Mouse (Mus musculus) midbrain, postnatal 0 days (tissue): ENCODE results near the gene Gm6525. TPM values are rescaled to one million over a fixed set of nuclear protein-coding genes. Genes with fewer than 3 reads are reported as not detected.

ENCODE experiments used
- ATAC-seq: fragments of 200-750 bp; cut with Nextera tagmentation; 2 replicates; pipeline ENCODE4 v1.8.0; 2017; ENCODE audit warnings: moderate number of reproducible peaks, mild to moderate bottlenecking, moderate TSS enrichment, moderate library complexity; ENCODE audit not compliant: low FRiP score
- DNase-seq: peaks from one replicate; pipeline ENCODE4 v3.0.0-alpha.2; 2015; ENCODE audit warnings: low spot score
- H3K27ac ChIP-seq: fragments of 300-500 bp; sonication (generic); 2 replicates; pipeline ENCODE4 v1.5.1; 2014; ENCODE audit warnings: low read depth, mild to moderate bottlenecking, low read length, mixed read lengths
- H3K27me3 ChIP-seq: fragments of 300-500 bp; sonication (generic); 2 replicates; pipeline ENCODE4 v1.6.1; 2014; ENCODE audit warnings: low read length, control low read depth, mixed read lengths; ENCODE audit not compliant: insufficient read depth
- H3K36me3 ChIP-seq: fragments of 300-500 bp; sonication (generic); 2 replicates; pipeline ENCODE4 v1.6.1; 2014; ENCODE audit warnings: low read length, control low read depth, mixed read lengths; ENCODE audit not compliant: insufficient read depth
- H3K4me1 ChIP-seq: fragments of 300-500 bp; sonication (generic); 2 replicates; pipeline ENCODE4 v1.6.1; 2014; ENCODE audit warnings: mild to moderate bottlenecking, control low read depth, antibody characterized with exemption, low read length, mixed read lengths; ENCODE audit not compliant: insufficient read depth
- H3K4me2 ChIP-seq: fragments of 300-500 bp; sonication (generic); 2 replicates; pipeline ENCODE4 v1.6.1; 2014; ENCODE audit warnings: low read depth, mild to moderate bottlenecking, low read length, mixed read lengths; ENCODE audit not compliant: poor library complexity, severe bottlenecking
- H3K4me3 ChIP-seq: fragments of 300-500 bp; sonication (generic); 2 replicates; pipeline ENCODE4 v1.5.1; 2014; ENCODE audit warnings: low read depth, mild to moderate bottlenecking, low read length, moderate library complexity
- H3K9ac ChIP-seq: fragments of 300-500 bp; sonication (generic); replicated peaks from 2 replicates; pipeline ENCODE4 v1.6.1; 2014; ENCODE audit warnings: mild to moderate bottlenecking, low read length, moderate library complexity, mixed read lengths; ENCODE audit not compliant: poor library complexity, severe bottlenecking
- H3K9me3 ChIP-seq: fragments of 300-500 bp; sonication (generic); 2 replicates; pipeline ENCODE4 v1.6.1; 2016; ENCODE audit warnings: low read length, control low read depth
- CTCF ChIP-seq: IDR thresholded peaks from 2 replicates; pipeline ENCODE4 v1.5.1; 2016; ENCODE audit warnings: antibody characterized with exemption, mild to moderate bottlenecking
- WGBS: fragments of 180-500 bp; shearing (Covaris S2); extraction: QIAGEN DNeasy Blood & Tissue Kit; methylation state at CpG from one replicate; pipeline ENCODE4 v1.1.7; 2014; 5-methylcytosine and 5-hydroxymethylcytosine counted together
- polyA plus RNA-seq: library from polyadenylated mRNA; unstranded; fragments of >200 nt; fragmentation: Nextera tagmentation; extraction: Ambion mirVana; gene quantifications from 2 replicates; pipeline ENCODE4 v1.2.1, GENCODE M21; 2015
- total RNA-seq: library from RNA; depleted of rRNA; stranded (reverse); fragments of >200 nt; gene quantifications from 2 replicates; pipeline ENCODE4 v1.2.3, GENCODE M21; 2014

Gm6525 gene
- total and polyA plus RNA-seq, 2 experiments from 2014 or later = 2.2 TPM; not detected in 1

GRCm38 (mm10) chr3:84205650-84206049 lies 31.7 kb downstream of the Gm6525 start:
- Histone ChIP-seq H3K36me3 (peaks cover 18% of the 10 kb centered on the region), H3K4me2 (no peak overlapping the region), H3K27ac (no peak overlapping the region), H3K4me3 (no peak overlapping the region), H3K9me3 (no peaks in the 10 kb centered on the region), H3K4me1 (no peaks in the 10 kb centered on the region), H3K27me3 (no peaks in the 10 kb centered on the region), H3K9ac (no peak overlapping the region)
- TF ChIP-seq CTCF = no peak
- WGBS = 92% methylated on average over 6 of the region's 6 CpGs
- no peak for DNase-seq
- no peak for ATAC-seq

GRCm38 (mm10) chr3:84206106-84206505 lies 32.2 kb downstream of the Gm6525 start:
- Histone ChIP-seq H3K36me3 (peaks cover 15% of the 10 kb centered on the region), H3K4me1 (no peaks in the 10 kb centered on the region), H3K9ac (no peak overlapping the region), H3K9me3 (no peaks in the 10 kb centered on the region), H3K27ac (no peak overlapping the region), H3K27me3 (no peaks in the 10 kb centered on the region), H3K4me2 (no peak overlapping the region), H3K4me3 (no peak overlapping the region)
- DNase-seq (no peak), ATAC-seq (no peak)
- 88% methylated on average over 3 of the region's 3 CpGs for WGBS
- TF ChIP-seq CTCF = no peak

- WGBS = 48% methylated on average over 2 of the region's 2 CpGs
- no peak for ATAC-seq
- peaks cover 15% of the 10 kb centered on the region for H3K36me3 ChIP-seq
Measured at GRCm38 (mm10) chr3:84207366-84207765, 33.5 kb downstream of the Gm6525 start.

GRCm38 (mm10) chr3:84208475-84208874 lies 34.6 kb downstream of the Gm6525 start:
- no peak for TF ChIP-seq CTCF
- Histone ChIP-seq H3K4me1 (no peaks in the 10 kb centered on the region), H3K27ac (no peak overlapping the region), H3K36me3 (peaks cover 15% of the 10 kb centered on the region), H3K4me2 (no peak overlapping the region), H3K9ac (no peak overlapping the region), H3K27me3 (no peaks in the 10 kb centered on the region), H3K4me3 (no peak overlapping the region), H3K9me3 (no peaks in the 10 kb centered on the region)
- 95% methylated on average over 7 of the region's 7 CpGs for WGBS
- DNase-seq (no peak), ATAC-seq (no peak)

More at GRCm38 (mm10) chr3:84207366-84207765, 33.5 kb downstream of the Gm6525 start:
- DNase-seq = no peak
- Histone ChIP-seq H3K9ac (no peak overlapping the region), H3K4me2 (no peak overlapping the region), H3K9me3 (no peaks in the 10 kb centered on the region), H3K27me3 (no peaks in the 10 kb centered on the region), H3K4me1 (no peaks in the 10 kb centered on the region), H3K4me3 (no peak overlapping the region), H3K27ac (no peak overlapping the region)
- TF ChIP-seq CTCF = no peak

- H3K9me3 ChIP-seq = no peaks in the 10 kb centered on the region
- H3K27me3 ChIP-seq = no peaks in the 10 kb centered on the region
- no peak for TF ChIP-seq CTCF
- peaks cover 15% of the 10 kb centered on the region for H3K36me3 ChIP-seq
- H3K4me1 ChIP-seq = no peaks in the 10 kb centered on the region
- DNase-seq (no peak), ATAC-seq (no peak)
- WGBS = 84% methylated on average over 7 of the region's 7 CpGs
- H3K9ac ChIP-seq = no peak overlapping the region
- H3K4me2 ChIP-seq = no peak overlapping the region
- no peak overlapping the region for H3K27ac ChIP-seq
- no peak overlapping the region for H3K4me3 ChIP-seq
Measured at GRCm38 (mm10) chr3:84208917-84209513, 35.1 kb downstream of the Gm6525 start.

GRCm38 (mm10) chr3:84211340-84211875 lies 37.5 kb downstream of the Gm6525 start:
- no peak for ATAC-seq
- H3K9me3 ChIP-seq = no peaks in the 10 kb centered on the region
- H3K4me3 ChIP-seq = no peak overlapping the region
- H3K9ac ChIP-seq = no peak overlapping the region
- no peak overlapping the region for H3K4me2 ChIP-seq
- 80% methylated on average over 7 of the region's 7 CpGs for WGBS
- no peak overlapping the region for H3K27ac ChIP-seq
- H3K27me3 ChIP-seq = no peaks in the 10 kb centered on the region
- DNase-seq = no peak
- no peak for TF ChIP-seq CTCF
- H3K36me3 ChIP-seq = peaks cover 8% of the 10 kb centered on the region
- peaks cover 13% of the 10 kb centered on the region; the same call in 1 of the 2 replicates for H3K4me1 ChIP-seq
